Mouse (Mus musculus): Measurements from ENCODE around the gene Zfp800. TPM values are rescaled to one million over a fixed set of nuclear protein-coding genes. Genes with fewer than 3 reads are reported as not detected.

The Zfp800 gene
- polyA plus RNA-seq, 1 experiment from 2014 or later = 26.0 TPM

DNA sequence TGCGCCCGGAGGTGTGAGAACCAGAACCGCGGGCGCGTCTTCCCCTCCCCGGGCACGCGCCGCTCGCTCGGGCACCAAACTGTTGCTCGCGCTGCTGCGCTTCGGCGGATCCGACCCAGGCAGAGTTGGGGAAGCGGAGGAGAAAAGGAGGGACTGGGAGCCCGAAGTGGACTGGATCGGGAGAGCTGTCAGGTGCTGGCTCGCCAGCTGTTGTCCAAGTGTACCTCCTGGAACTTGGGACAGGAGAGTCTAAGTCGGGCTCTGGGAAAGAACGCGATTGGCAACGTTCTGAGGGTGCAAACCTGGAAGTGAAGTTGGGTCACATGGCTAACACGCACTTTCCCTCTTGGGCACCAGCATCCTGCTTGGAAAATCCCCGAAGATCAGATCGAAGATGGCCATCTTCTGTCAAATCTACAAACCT is 135.6 kb downstream of the Zfp800 start:
- ATAC-seq (replicated peaks; ENCODE audit: low FRiP score) = no peak
- H3K27me3 ChIP-seq (ENCODE audit: control insufficient read depth, insufficient read depth, low read length) = peaks cover 4% of the 10 kb centered on the region; the same call in 1 of the 2 replicates
- H3K9ac ChIP-seq (ENCODE audit: low read length) = peak overlapping the region; percentile 80
- H3K4me2 ChIP-seq (ENCODE audit: low read depth, low read length, severe bottlenecking) = peak overlapping the region; percentile 84
- under 1% methylated on average over 28 of the region's 29 CpGs for WGBS
- no peaks in the 10 kb centered on the region for H3K36me3 ChIP-seq (ENCODE audit: control insufficient read depth, insufficient read depth, low read length)
- H3K4me1 ChIP-seq (replicated peaks; ENCODE audit: control insufficient read depth, insufficient read depth, low read length) = 0 out of 2 replicates have a peak, but pooled peaks cover 2% of the 10 kb centered on the region
- H3K27ac ChIP-seq (ENCODE audit: low read depth, low read length) = peak overlapping the region; percentile 76; the same call in 1 of the 2 replicates
- H3K9me3 ChIP-seq (ENCODE audit: control insufficient read depth, low read length) = no peaks in the 10 kb centered on the region
- DNase-seq (ENCODE audit: low spot score) = no peak
- peak overlapping the region; percentile 87 for H3K4me3 ChIP-seq (ENCODE audit: low read depth, low read length)

DNA sequence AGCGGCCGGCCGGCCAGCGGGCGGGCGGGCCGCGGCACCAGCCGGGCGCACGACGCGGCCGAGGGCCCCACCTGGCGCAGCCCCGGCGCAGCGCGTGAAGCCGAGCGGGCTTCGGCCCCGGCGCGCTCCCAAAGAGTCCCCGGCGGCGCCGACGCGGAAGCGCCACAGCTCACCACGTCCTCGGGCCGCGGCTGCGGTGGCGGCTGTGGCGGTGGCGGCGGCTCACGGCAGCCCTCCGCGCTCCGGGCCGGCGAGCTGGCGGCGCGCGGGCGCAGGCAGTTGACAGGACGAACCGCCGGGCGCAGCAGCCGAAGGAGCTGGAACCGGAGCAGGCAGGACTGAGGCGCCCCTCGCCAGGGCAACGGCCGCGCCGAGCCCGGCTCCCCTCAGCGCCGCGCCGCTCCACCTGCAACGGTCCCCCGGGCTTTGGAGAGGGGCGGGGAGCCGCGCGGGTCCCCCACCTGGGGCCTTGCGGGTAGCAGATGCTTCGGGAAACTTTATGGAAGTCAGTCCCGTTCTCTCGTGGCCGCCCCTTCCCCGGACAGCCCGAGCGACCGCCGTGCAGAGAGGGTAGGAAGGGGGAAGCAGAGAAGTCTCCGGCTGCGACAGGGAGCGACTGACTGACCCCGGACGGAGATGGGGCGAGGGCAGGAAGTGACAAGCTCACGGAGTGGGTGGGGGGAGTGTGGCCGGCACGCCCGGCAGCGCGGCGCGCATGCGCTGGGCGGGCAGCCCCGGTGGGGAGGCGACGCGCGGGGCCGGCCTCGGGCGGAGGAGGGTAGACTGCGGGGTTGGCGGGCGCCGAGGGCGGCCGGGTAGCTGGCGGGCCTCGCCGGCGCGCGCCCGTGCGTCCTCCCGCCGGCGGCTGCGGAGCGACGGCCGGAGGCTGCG is 136.3 kb downstream of the Zfp800 start:
- Histone ChIP-seq H3K36me3 (ENCODE audit: control insufficient read depth, insufficient read depth, low read length) (no peaks in the 10 kb centered on the region), H3K9me3 (ENCODE audit: control insufficient read depth, low read length) (no peaks in the 10 kb centered on the region), H3K27ac (ENCODE audit: low read depth, low read length) (peak overlapping the region; percentile 76), H3K9ac (ENCODE audit: low read length) (peak overlapping the region; percentile 80), H3K27me3 (ENCODE audit: control insufficient read depth, insufficient read depth, low read length) (peaks cover 4% of the 10 kb centered on the region; the same call in 1 of the 2 replicates), H3K4me2 (ENCODE audit: low read depth, low read length, severe bottlenecking) (peak overlapping the region; percentile 84), H3K4me1 (replicated peaks; ENCODE audit: control insufficient read depth, insufficient read depth, low read length) (0 out of 2 replicates have a peak, but pooled peaks cover 2% of the 10 kb centered on the region), H3K4me3 (ENCODE audit: low read depth, low read length) (peak overlapping the region; percentile 87)
- DNase-seq (ENCODE audit: low spot score) (peak; percentile 92), ATAC-seq (replicated peaks; ENCODE audit: low FRiP score) (peak; percentile 96)
- WGBS = under 1% methylated on average over 113 of the region's 131 CpGs

GRCm38 (mm10) chr6:28260425-28261191 is 137.2 kb downstream of the Zfp800 start:
- Histone ChIP-seq H3K36me3 (ENCODE audit: control insufficient read depth, insufficient read depth, low read length) (no peaks in the 10 kb centered on the region), H3K9ac (ENCODE audit: low read length) (peak overlapping the region; percentile 80), H3K4me1 (replicated peaks; ENCODE audit: control insufficient read depth, insufficient read depth, low read length) (0 out of 2 replicates have a peak, but pooled peaks cover 2% of the 10 kb centered on the region), H3K4me3 (ENCODE audit: low read depth, low read length) (peak overlapping the region; percentile 87), H3K27me3 (ENCODE audit: control insufficient read depth, insufficient read depth, low read length) (peaks cover 4% of the 10 kb centered on the region; the same call in 1 of the 2 replicates), H3K9me3 (ENCODE audit: control insufficient read depth, low read length) (no peaks in the 10 kb centered on the region), H3K27ac (ENCODE audit: low read depth, low read length) (peak overlapping the region; percentile 76; the same call in 1 of the 2 replicates), H3K4me2 (ENCODE audit: low read depth, low read length, severe bottlenecking) (peak overlapping the region; percentile 84)
- ATAC-seq (replicated peaks; ENCODE audit: low FRiP score) (peak; percentile 47), DNase-seq (ENCODE audit: low spot score) (peak; percentile 74)
- 1% methylated on average over 59 of the region's 64 CpGs for WGBS

DNA sequence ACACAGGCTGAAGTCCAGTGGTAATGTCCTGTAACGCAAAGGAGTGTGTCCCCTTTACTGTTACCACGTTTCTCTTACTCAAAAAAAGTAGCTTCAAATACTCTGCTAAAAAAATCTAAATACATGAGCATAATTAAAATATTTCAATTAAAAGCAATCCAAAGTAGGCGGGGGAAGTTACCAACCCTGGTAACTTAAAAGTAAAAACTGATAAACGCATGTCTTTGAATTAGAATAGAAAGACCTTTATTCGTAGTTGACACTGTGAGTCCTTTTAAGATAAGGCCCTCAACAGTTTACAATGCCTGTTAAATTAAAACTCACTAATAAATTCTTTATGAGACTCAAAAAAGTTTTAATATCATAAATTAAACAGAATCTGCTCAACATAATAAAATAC is 138.1 kb downstream of the Zfp800 start:
- H3K4me3 ChIP-seq (ENCODE audit: low read depth, low read length) = no peak overlapping the region
- peaks cover 4% of the 10 kb centered on the region; the same call in 1 of the 2 replicates for H3K27me3 ChIP-seq (ENCODE audit: control insufficient read depth, insufficient read depth, low read length)
- H3K9me3 ChIP-seq (ENCODE audit: control insufficient read depth, low read length) = no peaks in the 10 kb centered on the region
- no peak overlapping the region for H3K27ac ChIP-seq (ENCODE audit: low read depth, low read length)
- H3K4me2 ChIP-seq (ENCODE audit: low read depth, low read length, severe bottlenecking) = no peak overlapping the region
- DNase-seq (ENCODE audit: low spot score) (no peak), ATAC-seq (replicated peaks; ENCODE audit: low FRiP score) (no peak)
- WGBS = 92% methylated on average over 5 of the region's 5 CpGs
- 0 out of 2 replicates have a peak, but pooled peaks cover 2% of the 10 kb centered on the region for H3K4me1 ChIP-seq (replicated peaks; ENCODE audit: control insufficient read depth, insufficient read depth, low read length)
- no peaks in the 10 kb centered on the region for H3K36me3 ChIP-seq (ENCODE audit: control insufficient read depth, insufficient read depth, low read length)
- H3K9ac ChIP-seq (ENCODE audit: low read length) = no peak overlapping the region

DNA sequence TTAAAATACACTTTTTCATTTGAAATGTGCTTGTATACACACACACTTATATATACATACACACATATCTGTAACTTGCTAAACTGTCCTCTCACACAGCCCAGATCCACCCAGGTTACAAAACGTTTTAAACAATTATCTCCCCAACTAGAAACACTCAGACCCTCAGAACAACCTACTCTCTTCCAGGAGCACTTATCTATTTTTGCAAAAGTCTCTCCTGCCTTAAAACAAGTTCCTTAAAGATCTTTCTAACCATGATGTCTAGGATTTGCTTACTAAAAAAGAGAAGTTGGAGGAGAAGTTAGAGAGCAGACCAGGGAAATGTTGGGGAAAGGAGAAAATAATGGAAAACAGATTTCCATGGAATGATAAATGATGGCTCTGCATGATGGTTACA is 139.4 kb downstream of the Zfp800 start:
- H3K4me3 ChIP-seq (ENCODE audit: low read depth, low read length) = no peak overlapping the region
- ATAC-seq (replicated peaks; ENCODE audit: low FRiP score) (no peak), DNase-seq (ENCODE audit: low spot score) (no peak)
- H3K36me3 ChIP-seq (ENCODE audit: control insufficient read depth, insufficient read depth, low read length) = no peaks in the 10 kb centered on the region
- no peaks in the 10 kb centered on the region for H3K9me3 ChIP-seq (ENCODE audit: control insufficient read depth, low read length)
- H3K4me2 ChIP-seq (ENCODE audit: low read depth, low read length, severe bottlenecking) = no peak overlapping the region
- H3K4me1 ChIP-seq (replicated peaks; ENCODE audit: control insufficient read depth, insufficient read depth, low read length) = 0 out of 2 replicates have a peak, but pooled peaks cover 2% of the 10 kb centered on the region
- peaks cover 4% of the 10 kb centered on the region; the same call in 1 of the 2 replicates for H3K27me3 ChIP-seq (ENCODE audit: control insufficient read depth, insufficient read depth, low read length)
- WGBS = 67% methylated on average over 1 of the region's 1 CpGs
- no peak overlapping the region for H3K9ac ChIP-seq (ENCODE audit: low read length)
- no peak overlapping the region for H3K27ac ChIP-seq (ENCODE audit: low read depth, low read length)

DNA sequence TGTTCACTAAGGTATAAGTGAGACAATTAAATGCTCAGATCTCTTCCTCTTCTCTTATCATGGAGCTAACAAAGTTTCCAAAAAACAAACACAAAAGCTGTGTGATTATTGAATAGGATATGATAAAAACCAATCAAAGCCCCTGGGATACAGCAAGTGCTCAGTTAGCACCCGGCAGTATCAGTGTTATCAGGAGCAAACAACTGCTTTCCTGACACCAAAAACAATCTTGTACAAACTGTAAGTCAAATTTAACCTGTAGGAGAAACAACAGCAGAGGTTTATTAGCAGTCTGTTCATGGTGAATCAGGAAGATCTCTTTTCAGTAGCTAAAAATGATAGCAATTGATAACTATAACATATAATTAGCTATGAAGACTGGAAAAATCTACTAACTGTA is 140.0 kb downstream of the Zfp800 start:
- DNase-seq (ENCODE audit: low spot score) (no peak), ATAC-seq (replicated peaks; ENCODE audit: low FRiP score) (no peak)
- Histone ChIP-seq H3K4me1 (replicated peaks; ENCODE audit: control insufficient read depth, insufficient read depth, low read length) (0 out of 2 replicates have a peak, but pooled peaks cover 2% of the 10 kb centered on the region), H3K9ac (ENCODE audit: low read length) (no peak overlapping the region), H3K27me3 (ENCODE audit: control insufficient read depth, insufficient read depth, low read length) (peaks cover under 1% of the 10 kb centered on the region; the same call in 1 of the 2 replicates), H3K9me3 (ENCODE audit: control insufficient read depth, low read length) (no peaks in the 10 kb centered on the region), H3K4me2 (ENCODE audit: low read depth, low read length, severe bottlenecking) (no peak overlapping the region), H3K4me3 (ENCODE audit: low read depth, low read length) (no peak overlapping the region), H3K36me3 (ENCODE audit: control insufficient read depth, insufficient read depth, low read length) (no peaks in the 10 kb centered on the region), H3K27ac (ENCODE audit: low read depth, low read length) (no peak overlapping the region)
- WGBS = 87% methylated on average over 1 of the region's 1 CpGs

DNA sequence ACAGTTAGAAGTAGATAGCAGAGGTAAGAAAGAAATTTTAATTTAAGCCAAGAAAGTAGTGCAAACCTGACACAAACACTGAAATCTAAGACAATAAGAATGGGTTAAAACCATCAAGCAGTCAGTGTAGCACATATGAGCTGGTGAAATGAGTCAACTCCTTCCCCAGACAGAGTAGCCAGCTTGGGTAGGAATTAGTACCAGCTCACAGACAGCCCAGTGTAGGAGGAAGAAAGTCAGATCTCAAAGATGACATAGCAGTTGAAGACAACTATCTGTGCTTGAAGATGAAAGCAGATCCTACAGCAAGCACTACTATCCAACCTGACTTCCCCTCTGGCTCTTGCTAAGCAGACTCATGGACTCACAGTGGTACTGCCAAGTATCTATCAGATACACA is 145.0 kb downstream of the Zfp800 start:
- Histone ChIP-seq H3K36me3 (ENCODE audit: control insufficient read depth, insufficient read depth, low read length) (no peaks in the 10 kb centered on the region), H3K4me1 (replicated peaks; ENCODE audit: control insufficient read depth, insufficient read depth, low read length) (no peaks in the 10 kb centered on the region), H3K4me3 (ENCODE audit: low read depth, low read length) (no peak overlapping the region), H3K9me3 (ENCODE audit: control insufficient read depth, low read length) (no peaks in the 10 kb centered on the region), H3K4me2 (ENCODE audit: low read depth, low read length, severe bottlenecking) (no peak overlapping the region), H3K27me3 (ENCODE audit: control insufficient read depth, insufficient read depth, low read length) (no peaks in the 10 kb centered on the region), H3K9ac (ENCODE audit: low read length) (no peak overlapping the region), H3K27ac (ENCODE audit: low read depth, low read length) (no peak overlapping the region)
- DNase-seq (ENCODE audit: low spot score) (no peak), ATAC-seq (replicated peaks; ENCODE audit: low FRiP score) (no peak)

GRCm38 (mm10) chr6:28248211-28248610 is 149.6 kb downstream of the Zfp800 start:
- Histone ChIP-seq H3K4me3 (ENCODE audit: low read depth, low read length) (no peak overlapping the region), H3K9me3 (ENCODE audit: control insufficient read depth, low read length) (no peaks in the 10 kb centered on the region), H3K4me2 (ENCODE audit: low read depth, low read length, severe bottlenecking) (no peak overlapping the region), H3K27ac (ENCODE audit: low read depth, low read length) (no peak overlapping the region), H3K4me1 (replicated peaks; ENCODE audit: control insufficient read depth, insufficient read depth, low read length) (no peaks in the 10 kb centered on the region), H3K36me3 (ENCODE audit: control insufficient read depth, insufficient read depth, low read length) (no peaks in the 10 kb centered on the region), H3K9ac (ENCODE audit: low read length) (no peak overlapping the region), H3K27me3 (ENCODE audit: control insufficient read depth, insufficient read depth, low read length) (no peaks in the 10 kb centered on the region)
- ATAC-seq (replicated peaks; ENCODE audit: low FRiP score) (no peak), DNase-seq (ENCODE audit: low spot score) (no peak)
- 91% methylated on average over 2 of the region's 2 CpGs for WGBS
